ENCODE assay signal across 15 mouse cellular contexts in the genomic region with DNA sequence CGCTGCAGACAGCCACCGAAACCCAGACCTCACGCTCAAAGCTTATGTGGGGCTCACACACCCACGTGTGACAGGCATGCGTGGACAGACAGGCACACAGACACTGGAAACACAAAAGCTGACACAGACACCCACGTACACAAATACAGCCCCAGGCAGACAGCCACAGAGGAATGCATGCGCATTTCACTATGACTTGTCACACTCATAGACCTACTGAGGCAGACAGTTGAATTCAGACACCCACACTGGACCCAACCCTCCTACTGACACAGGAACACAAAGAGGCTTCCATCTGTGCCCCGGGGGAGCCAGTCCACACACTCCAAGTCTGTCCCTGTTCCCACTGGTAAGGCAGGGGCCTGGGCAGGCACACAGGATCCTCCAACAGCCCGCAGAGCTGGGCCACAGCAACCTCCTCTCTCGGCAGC. TPM values are rescaled to one million over a fixed set of nuclear protein-coding genes. Genes with fewer than 3 reads are reported as not detected.
DNase-seq lines count a peak whose midpoint lies in the region; ATAC-seq and TF ChIP-seq lines count a peak whose summit lies in the region.
"Had no signal": no experiment of that assay in that cellular context is flagged by ENCODE, and none has a peak within 500 bp of the region (broad histone marks: within the 10 kb centered on the region; RNA-seq: fewer than 3 reads in every experiment).

No protein-coding gene starts in this region.

- no peaks in the 10 kb centered on the region for H3K79me2 ChIP-seq in heart, adult 2 months (replicated peaks; ENCODE audit: control insufficient read depth, insufficient read depth, low read length)

- H3K4me1 ChIP-seq in heart, embryonic 10.5 days: peaks cover 59% of the 10 kb centered on the region
- peaks cover 17% of the 10 kb centered on the region for H3K4me1 ChIP-seq in heart, adult 2 months (ENCODE audit: control insufficient read depth, insufficient read depth, low read length)
- peaks cover 18% of the 10 kb centered on the region for H3K4me1 ChIP-seq in midbrain, embryonic 12.5 days
- 0 out of 2 replicates have a peak, but pooled peaks cover 5% of the 10 kb centered on the region for H3K4me1 ChIP-seq in midbrain, embryonic 15.5 days

- H3K9me3 ChIP-seq in heart, embryonic 10.5 days: no peaks in the 10 kb centered on the region
- H3K9me3 ChIP-seq in midbrain, embryonic 12.5 days: no peaks in the 10 kb centered on the region
- no peaks in the 10 kb centered on the region for H3K9me3 ChIP-seq in midbrain, embryonic 15.5 days
- H3K9me3 ChIP-seq: embryonic facial prominence, embryonic 10.5 days had no signal

- no peak overlapping the region for H3K4me3 ChIP-seq in heart, embryonic 10.5 days
- H3K4me3 ChIP-seq in heart, adult 2 months: no peak overlapping the region
- H3K4me3 ChIP-seq in midbrain, embryonic 12.5 days: no peak overlapping the region
- H3K4me3 ChIP-seq in midbrain, embryonic 15.5 days: no peak overlapping the region
- H3K4me3 ChIP-seq: embryonic facial prominence, embryonic 10.5 days had no signal

- intact Hi-C loops in heart, adult 2 months (cut with DNase I): loop anchor here (10.0 kb wide), 1 partner anchor 1812 kb away; no protein-coding TSS in a partner anchor

- no peak for TF ChIP-seq CTCF in heart, adult 2 months (IDR thresholded peaks at IDR 0.05)

- no peak overlapping the region for H3K9ac ChIP-seq in heart, adult 2 months (ENCODE audit: low read depth, low read length)
- H3K9ac ChIP-seq in midbrain, embryonic 12.5 days (replicated peaks): no peak overlapping the region
- no peak overlapping the region for H3K9ac ChIP-seq in midbrain, embryonic 15.5 days

- 0 out of 2 replicates have a peak overlapping the region, but pooled peaks have one; percentile 25 for H3K27ac ChIP-seq in heart, embryonic 10.5 days
- H3K27ac ChIP-seq in heart, adult 2 months: no peak overlapping the region
- H3K27ac ChIP-seq in midbrain, embryonic 12.5 days (replicated peaks): 0 out of 2 replicates have a peak overlapping the region, but pooled peaks have one; percentile 6
- H3K27ac ChIP-seq in midbrain, embryonic 15.5 days: no peak overlapping the region
- H3K27ac ChIP-seq: embryonic facial prominence, embryonic 10.5 days had no signal

- H3K27me3 ChIP-seq in heart, embryonic 10.5 days (ENCODE audit: insufficient read depth, poor library complexity, severe bottlenecking): peaks cover 43% of the 10 kb centered on the region
- no peaks in the 10 kb centered on the region for H3K27me3 ChIP-seq in heart, adult 2 months (ENCODE audit: control insufficient read depth, insufficient read depth, low read length)
- H3K27me3 ChIP-seq in midbrain, embryonic 12.5 days: peaks cover 37% of the 10 kb centered on the region
- no peaks in the 10 kb centered on the region for H3K27me3 ChIP-seq in midbrain, embryonic 15.5 days (replicated peaks)

- 72% methylated on average over 10 of the region's 10 CpGs for WGBS in heart, embryonic 10.5 days
- WGBS in heart, adult 2 months: 81% methylated on average over 10 of the region's 10 CpGs
- 77% methylated on average over 10 of the region's 10 CpGs for WGBS in midbrain, embryonic 12.5 days
- 78% methylated on average over 10 of the region's 10 CpGs for WGBS in midbrain, embryonic 15.5 days

- H3K36me3 ChIP-seq in heart, embryonic 10.5 days: 0 out of 2 replicates have a peak, but pooled peaks cover 1% of the 10 kb centered on the region
- no peaks in the 10 kb centered on the region for H3K36me3 ChIP-seq in heart, adult 2 months (ENCODE audit: control insufficient read depth, insufficient read depth, low read length)
- H3K36me3 ChIP-seq in midbrain, embryonic 12.5 days: no peaks in the 10 kb centered on the region
- no peaks in the 10 kb centered on the region for H3K36me3 ChIP-seq in midbrain, embryonic 15.5 days (replicated peaks)

- no peak for TF ChIP-seq POLR2A in heart, adult 2 months (IDR thresholded peaks at IDR 0.05; ENCODE audit: insufficient read depth, low read depth, low read length)

- TF ChIP-seq EP300 in heart, adult 2 months (IDR thresholded peaks at IDR 0.05; ENCODE audit: insufficient read depth, low read depth, low read length): no peak

- no peak for DNase-seq in heart, embryonic 10.5 days (ENCODE audit: low spot score)
- no peak for DNase-seq in heart, adult 2 months
- DNase-seq in layer of hippocampus, postnatal 14 days (ENCODE audit: low spot score in 2 of 2): peak; percentile 20 to 42
- peak; percentile 87 for DNase-seq in telencephalon, adult 2 months (ENCODE audit: low read depth, low spot score)
- no peak for DNase-seq in cerebellum, postnatal 25 days
- DNase-seq in c-Kit-positive CD71-positive TER-119-positive erythroid progenitor cells, embryonic 14.5 days (ENCODE audit: low spot score): no peak
- DNase-seq: adrenal gland, adult 2 months; cerebellum, adult 9-10 months; kidney, postnatal 10 days; lung, adult 2 months; thymus, postnatal 36 days had no signal

- no peak for ATAC-seq in midbrain, embryonic 12.5 days (ENCODE audit: low FRiP score, low read depth)
- no peak for ATAC-seq in midbrain, embryonic 15.5 days (replicated peaks)
- ATAC-seq: intestine, embryonic 16.5 days had no signal

- no peak overlapping the region for H3K4me2 ChIP-seq in midbrain, embryonic 12.5 days (replicated peaks)
- no peak overlapping the region for H3K4me2 ChIP-seq in midbrain, embryonic 15.5 days

RNA-seq across cellular contexts. Expression of gene Etv3, which starts 21.1 kb away (rescaled TPM):
- 11.7 and 13.1 TPM in 2 replicates for polyA plus RNA-seq in heart, embryonic 10.5 days (2016; fragmentation: Nextera tagmentation; extraction: Ambion mirVana)
- 10 to 100 TPM; 17.7 to 18.5 TPM for total RNA-seq in heart, adult 2 months (2021)
- polyA plus RNA-seq in heart, adult 2 months (2012; rRNA removed): 9.0 and 12.2 TPM in 2 replicates
- 13.8 and 15.4 TPM in 2 replicates for polyA plus RNA-seq in midbrain, embryonic 12.5 days (2016; fragmentation: Nextera tagmentation; extraction: Ambion mirVana)
- 11.3 and 11.6 TPM in 2 replicates for polyA plus RNA-seq in midbrain, embryonic 15.5 days (2015; fragmentation: Nextera tagmentation; extraction: Ambion mirVana)
- 10 to 100 TPM; 18.0 to 18.2 TPM for total RNA-seq in layer of hippocampus, postnatal 14 days (2021)

Comparison
In these comparisons a context has a peak if more than half of its experiments do, and no peak if none do; other contexts are left out.
1. H3K27ac ChIP-seq: peak in heart, embryonic 10.5 days (single experiment) and midbrain, embryonic 12.5 days (single experiment); none in heart, adult 2 months (single experiment) and midbrain, embryonic 15.5 days (single experiment).
2. DNase-seq: peak in layer of hippocampus, postnatal 14 days (2 of 2) and telencephalon, adult 2 months (single experiment); none in heart, embryonic 10.5 days (single experiment), heart, adult 2 months (0 of 2), cerebellum, postnatal 25 days (0 of 2) and c-Kit-positive CD71-positive TER-119-positive erythroid progenitor cells, embryonic 14.5 days (single experiment).